Mouse (Mus musculus) naive thymus-derived CD4-positive, alpha-beta T cell, adult 5 months (primary cell): Measurements from ENCODE around the gene Cd27. TPM values are rescaled to one million over a fixed set of nuclear protein-coding genes. Genes with fewer than 3 reads are reported as not detected.

Experiments
- polyA plus RNA-seq: library from polyadenylated mRNA; unstranded; fragments of 100-300 nt; shearing (Covaris generic); gene quantifications from one replicate; pipeline ENCODE4 v1.2.1, GENCODE M21; 2017

Gene Cd27
- 455 TPM for polyA plus RNA-seq

GRCm38 (mm10) chr6:125236782-125237181 is at the start of gene Cd27:
Cd27 (minus strand) TSS chr6:125237010.

DNA sequence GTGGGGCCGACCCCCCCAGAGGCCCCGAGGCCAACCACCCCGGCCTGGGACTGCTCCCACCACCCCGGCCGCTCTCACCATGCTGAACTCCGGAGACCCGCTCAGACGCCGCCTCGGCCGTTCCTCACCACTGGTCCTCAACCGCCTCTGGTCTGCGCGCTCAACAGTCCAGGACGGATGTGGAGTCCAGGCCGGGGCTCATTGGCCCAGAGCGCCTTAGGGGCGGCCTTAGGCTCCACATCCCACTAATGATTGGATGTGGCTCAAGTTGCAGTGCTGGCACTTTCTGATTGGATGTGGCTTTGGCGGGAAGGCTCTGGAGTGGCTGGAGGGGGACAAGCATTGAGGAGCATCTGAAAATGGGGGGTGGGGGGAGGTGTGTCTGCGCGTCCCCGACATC is 49.1 kb upstream of the Cd27 start, which contains the start of gene Tuba3a:
Tuba3a (minus strand) TSS at position 153 of the 400 bp plus-strand sequence.

DNA sequence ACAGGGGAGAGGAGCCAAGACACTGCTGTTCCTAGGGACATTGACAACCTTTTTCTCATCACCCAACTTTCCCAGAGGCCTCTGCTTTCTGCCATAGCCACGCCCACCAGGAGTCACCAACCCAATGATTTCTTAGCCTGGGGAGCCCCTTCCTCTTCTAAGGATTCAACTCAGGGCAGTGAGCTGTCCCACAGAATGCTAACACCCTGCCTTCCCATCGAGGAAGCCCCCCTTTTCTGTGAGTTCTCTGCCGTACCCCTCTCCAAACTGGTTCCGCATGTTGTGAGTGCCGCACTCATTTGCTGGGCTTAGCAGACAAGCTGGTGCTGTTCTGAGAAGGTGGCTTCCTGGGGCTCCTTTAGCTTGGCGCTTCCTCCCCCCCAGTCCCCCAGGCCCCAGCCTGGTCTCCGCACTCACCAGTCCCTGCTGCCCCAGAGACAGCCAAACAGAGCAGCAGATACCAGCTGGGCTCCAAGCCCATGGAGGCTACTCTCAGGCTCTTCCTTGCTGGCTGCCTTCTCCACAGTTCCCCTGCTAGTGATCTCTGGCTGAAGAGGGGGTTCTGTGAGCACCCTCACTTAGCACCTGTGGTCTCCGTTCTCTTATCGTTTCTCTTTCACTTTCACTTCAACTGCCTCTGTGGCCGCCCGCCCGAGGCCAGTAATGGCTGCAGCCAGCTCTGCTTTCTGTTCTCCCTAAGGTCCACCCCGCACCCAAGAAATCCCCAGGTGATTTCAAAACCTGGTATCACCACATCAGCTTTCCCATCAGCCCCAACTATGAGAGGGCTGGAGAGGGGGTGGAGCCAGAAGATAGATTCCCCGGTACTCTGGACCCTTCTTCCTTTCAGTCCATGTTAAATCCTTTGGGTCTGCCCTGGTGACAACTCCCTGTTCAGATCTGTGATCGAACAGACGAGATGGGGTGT is 5.4 kb downstream of the Cd27 start, which contains the start of gene Tapbpl:
Tapbpl (minus strand) TSS at position 744 of the 928 bp plus-strand sequence.

GRCm38 (mm10) chr6:125215148-125215954 is 21.5 kb downstream of the Cd27 start, which contains the start of gene Vamp1:
Vamp1 (plus strand) TSS chr6:125215551.

GRCm38 (mm10) chr6:125191332-125192015 is 45.3 kb downstream of the Cd27 start, which contains the start of the genes Ncapd2 and Mrpl51:
Ncapd2 (minus strand) TSS chr6:125191701.
Mrpl51 (plus strand) TSS chr6:125191801.

Other genes with a start within 250 kb of the Cd27 start
- gene Pianp, start 240.3 kb downstream of the Cd27 start, polyA plus RNA-seq = not detected
- gene Zfp384, start 227.9 kb downstream of the Cd27 start, polyA plus RNA-seq = 64.7 TPM
- gene Ing4, start 197.2 kb downstream of the Cd27 start, polyA plus RNA-seq = 74.8 TPM
- gene Acrbp, start 187.3 kb downstream of the Cd27 start, polyA plus RNA-seq = 11.1 TPM
- gene Lpar5, start 169.1 kb downstream of the Cd27 start, polyA plus RNA-seq = 3.6 TPM
- gene Chd4, start 141.0 kb downstream of the Cd27 start, polyA plus RNA-seq = 57.3 TPM
- gene Nop2, start 105.1 kb downstream of the Cd27 start, polyA plus RNA-seq = 39.7 TPM
- gene Iffo1, start 91.8 kb downstream of the Cd27 start, polyA plus RNA-seq = 20.2 TPM
- 201 TPM for gene Gapdh, start 70.5 kb downstream of the Cd27 start, polyA plus RNA-seq
- 17.0 TPM for gene Ncapd2, start 45.3 kb downstream of the Cd27 start, polyA plus RNA-seq
- 37.5 TPM for gene Mrpl51, start 45.2 kb downstream of the Cd27 start, polyA plus RNA-seq
- 46.2 TPM for gene Vamp1, start 21.5 kb downstream of the Cd27 start, polyA plus RNA-seq
- gene Tapbpl, start 5.2 kb downstream of the Cd27 start, polyA plus RNA-seq = 60.2 TPM
- gene Tuba3a, start 49.0 kb upstream of the Cd27 start, polyA plus RNA-seq = 2.0 TPM
- gene Ltbr, start 76.9 kb upstream of the Cd27 start, polyA plus RNA-seq = not detected
- gene Scnn1a, start 83.6 kb upstream of the Cd27 start, polyA plus RNA-seq = 0.19 TPM
- 100.0 TPM for gene Tnfrsf1a, start 112.4 kb upstream of the Cd27 start, polyA plus RNA-seq
- 0.17 TPM for gene Plekhg6, start 143.8 kb upstream of the Cd27 start, polyA plus RNA-seq